Mouse (Mus musculus) heart, embryonic 15.5 days (tissue): ENCODE results near the gene Scamp1. TPM values are rescaled to one million over a fixed set of nuclear protein-coding genes. Genes with fewer than 3 reads are reported as not detected.

Source experiments
- ATAC-seq: fragments of 200-750 bp; cut with Nextera tagmentation; replicated peaks from 2 replicates; pipeline ENCODE4 v1.8.0; 2017; ENCODE audit warnings: low read depth, moderate TSS enrichment; ENCODE audit not compliant: insufficient number of reproducible peaks, insufficient read depth, low FRiP score
- H3K27ac ChIP-seq: fragments of 300-500 bp; sonication (generic); 2 replicates; pipeline ENCODE4 v1.5.1; 2015; ENCODE audit warnings: mild to moderate bottlenecking, inconsistent platforms
- H3K27me3 ChIP-seq: fragments of 300-500 bp; sonication (generic); 2 replicates; pipeline ENCODE4 v1.6.1; 2015; ENCODE audit warnings: inconsistent platforms
- H3K36me3 ChIP-seq: fragments of 300-500 bp; sonication (generic); 2 replicates; pipeline ENCODE4 v1.6.1; 2015; ENCODE audit warnings: mild to moderate bottlenecking, inconsistent platforms
- H3K4me1 ChIP-seq: fragments of 300-500 bp; sonication (generic); replicated peaks from 2 replicates; pipeline ENCODE4 v1.6.1; 2015; ENCODE audit warnings: inconsistent platforms
- H3K4me2 ChIP-seq: fragments of 300-500 bp; sonication (generic); 2 replicates; pipeline ENCODE4 v1.6.1; 2015; ENCODE audit warnings: inconsistent platforms, mild to moderate bottlenecking, moderate library complexity
- H3K4me3 ChIP-seq: fragments of 300-500 bp; sonication (generic); 2 replicates; pipeline ENCODE4 v1.5.1; 2015; ENCODE audit warnings: mild to moderate bottlenecking, inconsistent platforms
- H3K9ac ChIP-seq: fragments of 300-500 bp; sonication (generic); 2 replicates; pipeline ENCODE4 v1.6.1; 2015; ENCODE audit warnings: mild to moderate bottlenecking, inconsistent platforms
- H3K9me3 ChIP-seq: fragments of 300-500 bp; sonication (generic); replicated peaks from 2 replicates; pipeline ENCODE4 v1.6.1; 2016; ENCODE audit warnings: inconsistent platforms
- WGBS: fragments of 180-500 bp; shearing (Covaris S2); methylation state at CpG from one replicate; pipeline ENCODE4 v1.1.7; 2015; ENCODE audit warnings: mixed read lengths; 5-methylcytosine and 5-hydroxymethylcytosine counted together
- polyA plus RNA-seq: library from polyadenylated mRNA; unstranded; fragments of >200 nt; fragmentation: Nextera tagmentation; extraction: Ambion mirVana; gene quantifications from 2 replicates; pipeline ENCODE4 v1.2.1, GENCODE M21; 2015

Scamp1 gene
- polyA plus RNA-seq, 1 experiment from 2014 or later, result 20.8 TPM

- ATAC-seq, result 0 out of 2 replicates have a peak, but pooled peaks have one; percentile 72
- Histone ChIP-seq H3K27me3 (no peaks in the 10 kb centered on the region), H3K9ac (no peak overlapping the region), H3K4me2 (peak overlapping the region; percentile 58), H3K4me1 (peaks cover 4% of the 10 kb centered on the region; the same call in 1 of the 2 replicates), H3K4me3 (peak overlapping the region; percentile 18), H3K36me3 (no peaks in the 10 kb centered on the region), H3K9me3 (no peaks in the 10 kb centered on the region), H3K27ac (no peak overlapping the region)
- WGBS, result 43% methylated on average over 18 of the region's 18 CpGs
Observed at GRCm38 (mm10) chr13:94306277-94306967, 20.8 kb upstream of the Scamp1 start.

- Histone ChIP-seq H3K27ac (no peak overlapping the region), H3K4me2 (no peak overlapping the region), H3K27me3 (no peaks in the 10 kb centered on the region), H3K36me3 (no peaks in the 10 kb centered on the region), H3K4me1 (no peaks in the 10 kb centered on the region), H3K9me3 (no peaks in the 10 kb centered on the region), H3K9ac (no peak overlapping the region), H3K4me3 (no peak overlapping the region)
- no peak for ATAC-seq
- WGBS, result 45% methylated on average over 7 of the region's 7 CpGs
Observed at GRCm38 (mm10) chr13:94300946-94301538, 15.4 kb upstream of the Scamp1 start.

- no peaks in the 10 kb centered on the region for H3K9me3 ChIP-seq
- no peak for ATAC-seq
- no peaks in the 10 kb centered on the region for H3K27me3 ChIP-seq
- H3K4me2 ChIP-seq, result no peak overlapping the region
- no peaks in the 10 kb centered on the region for H3K36me3 ChIP-seq
- H3K4me1 ChIP-seq, result no peaks in the 10 kb centered on the region
- 76% methylated on average over 4 of the region's 4 CpGs for WGBS
- H3K27ac ChIP-seq, result no peak overlapping the region
- H3K9ac ChIP-seq, result no peak overlapping the region
- no peak overlapping the region for H3K4me3 ChIP-seq
Observed at GRCm38 (mm10) chr13:94300232-94300631, 14.6 kb upstream of the Scamp1 start.

- no peaks in the 10 kb centered on the region for H3K27me3 ChIP-seq
- no peak overlapping the region for H3K9ac ChIP-seq
- ATAC-seq, result no peak
- H3K4me2 ChIP-seq, result no peak overlapping the region
- H3K9me3 ChIP-seq, result no peaks in the 10 kb centered on the region
- 70% methylated on average over 4 of the region's 4 CpGs for WGBS
- no peak overlapping the region for H3K4me3 ChIP-seq
- no peaks in the 10 kb centered on the region for H3K4me1 ChIP-seq
- no peaks in the 10 kb centered on the region for H3K36me3 ChIP-seq
- H3K27ac ChIP-seq, result no peak overlapping the region
Observed at GRCm38 (mm10) chr13:94298401-94298800, 12.7 kb upstream of the Scamp1 start.

- no peak for ATAC-seq
- no peak overlapping the region for H3K9ac ChIP-seq
- WGBS, result 74% methylated on average over 11 of the region's 11 CpGs
- no peaks in the 10 kb centered on the region for H3K9me3 ChIP-seq
- no peaks in the 10 kb centered on the region for H3K27me3 ChIP-seq
- no peaks in the 10 kb centered on the region for H3K4me1 ChIP-seq
- H3K27ac ChIP-seq, result no peak overlapping the region
- no peaks in the 10 kb centered on the region for H3K36me3 ChIP-seq
- H3K4me2 ChIP-seq, result no peak overlapping the region
- no peak overlapping the region for H3K4me3 ChIP-seq
Observed at GRCm38 (mm10) chr13:94296371-94296770, 10.7 kb upstream of the Scamp1 start.

GRCm38 (mm10) chr13:94295922-94296321 is 10.3 kb upstream of the Scamp1 start:
- 76% methylated on average over 8 of the region's 8 CpGs for WGBS
- Histone ChIP-seq H3K9ac (no peak overlapping the region), H3K27me3 (no peaks in the 10 kb centered on the region), H3K27ac (no peak overlapping the region), H3K4me3 (no peak overlapping the region), H3K4me1 (no peaks in the 10 kb centered on the region), H3K36me3 (no peaks in the 10 kb centered on the region), H3K9me3 (no peaks in the 10 kb centered on the region), H3K4me2 (no peak overlapping the region)
- ATAC-seq, result no peak

- H3K9me3 ChIP-seq, result no peaks in the 10 kb centered on the region
- no peak overlapping the region for H3K9ac ChIP-seq
- no peaks in the 10 kb centered on the region for H3K27me3 ChIP-seq
- H3K4me2 ChIP-seq, result no peak overlapping the region
- WGBS, result 44% methylated on average over 3 of the region's 3 CpGs
- no peaks in the 10 kb centered on the region for H3K36me3 ChIP-seq
- no peak for ATAC-seq
- no peak overlapping the region for H3K4me3 ChIP-seq
- H3K4me1 ChIP-seq, result no peaks in the 10 kb centered on the region
- no peak overlapping the region for H3K27ac ChIP-seq
Observed at GRCm38 (mm10) chr13:94294886-94295285, 9.2 kb upstream of the Scamp1 start.

- H3K4me3 ChIP-seq, result no peak overlapping the region
- no peaks in the 10 kb centered on the region for H3K36me3 ChIP-seq
- H3K9me3 ChIP-seq, result no peaks in the 10 kb centered on the region
- H3K4me2 ChIP-seq, result no peak overlapping the region
- no peak overlapping the region for H3K27ac ChIP-seq
- 56% methylated on average over 10 of the region's 10 CpGs for WGBS
- H3K4me1 ChIP-seq, result no peaks in the 10 kb centered on the region
- no peak overlapping the region for H3K9ac ChIP-seq
- no peaks in the 10 kb centered on the region for H3K27me3 ChIP-seq
- no peak for ATAC-seq
Observed at GRCm38 (mm10) chr13:94293911-94294310, 8.3 kb upstream of the Scamp1 start.

- H3K4me3 ChIP-seq, result peak overlapping the region; percentile 96
- H3K27me3 ChIP-seq, result no peaks in the 10 kb centered on the region
- ATAC-seq, result no peak
- no peaks in the 10 kb centered on the region for H3K36me3 ChIP-seq
- WGBS, result 55% methylated on average over 5 of the region's 5 CpGs
- H3K9ac ChIP-seq, result no peak overlapping the region
- H3K9me3 ChIP-seq, result no peaks in the 10 kb centered on the region
- peaks cover 7% of the 10 kb centered on the region; the same call in 1 of the 2 replicates for H3K4me1 ChIP-seq
- H3K4me2 ChIP-seq, result peak overlapping the region; percentile 74
- no peak overlapping the region for H3K27ac ChIP-seq
Observed at GRCm38 (mm10) chr13:94286195-94286594, 538 bp upstream of the Scamp1 start.

- H3K4me3 ChIP-seq, result peak overlapping the region; percentile 96
- H3K36me3 ChIP-seq, result no peaks in the 10 kb centered on the region
- no peaks in the 10 kb centered on the region for H3K9me3 ChIP-seq
- peak overlapping the region; percentile 95 for H3K9ac ChIP-seq
- H3K27ac ChIP-seq, result peak overlapping the region; percentile 80
- H3K4me1 ChIP-seq, result peaks cover 7% of the 10 kb centered on the region; the same call in 1 of the 2 replicates
- ATAC-seq, result no peak; the same call in 1 of the 2 replicates
- WGBS, result under 1% methylated on average over 64 of the region's 65 CpGs
- H3K4me2 ChIP-seq, result peak overlapping the region; percentile 74
- H3K27me3 ChIP-seq, result no peaks in the 10 kb centered on the region
Observed at GRCm38 (mm10) chr13:94284543-94285269, 951 bp downstream of the Scamp1 start.

- H3K27me3 ChIP-seq, result no peaks in the 10 kb centered on the region
- WGBS, result 57% methylated on average over 5 of the region's 5 CpGs
- H3K27ac ChIP-seq, result no peak overlapping the region
- no peaks in the 10 kb centered on the region for H3K9me3 ChIP-seq
- peaks cover 7% of the 10 kb centered on the region; the same call in 1 of the 2 replicates for H3K4me1 ChIP-seq
- H3K36me3 ChIP-seq, result no peaks in the 10 kb centered on the region
- H3K4me2 ChIP-seq, result no peak overlapping the region
- no peak for ATAC-seq
- no peak overlapping the region for H3K4me3 ChIP-seq
- no peak overlapping the region for H3K9ac ChIP-seq
Observed at GRCm38 (mm10) chr13:94279420-94279819, 6.2 kb downstream of the Scamp1 start.
